10 mouse cellular contexts compared by ENCODE assay signal in genomic region chr8:88844370-88844769, GRCm38 (mm10).
DNase-seq lines count a peak whose midpoint lies in the region; ATAC-seq lines count a peak whose summit lies in the region.
"Had no signal": no experiment of that assay in that cellular context is flagged by ENCODE, and none has a peak within 500 bp of the region (broad histone marks: within the 10 kb centered on the region; RNA-seq: fewer than 3 reads in every experiment).

No protein-coding gene starts in this region.

- ATAC-seq in megakaryocyte-erythroid progenitor cell, adult 5-6 weeks (replicated peaks; ENCODE audit: low FRiP score, low TSS enrichment, poor library complexity, severe bottlenecking) = no peak
- ATAC-seq: lung, postnatal 0 days had no signal

- DNase-seq in cerebellum, postnatal 14 days = peak; percentile 53 to 68
- DNase-seq in cerebellum, adult 8-10 months = no peak
- peak; percentile 8 for DNase-seq in retina, postnatal 1 day
- no peak for DNase-seq in retina, embryonic 14.5 days (ENCODE audit: low spot score)
- peak; percentile 18 to 47 for DNase-seq in left cerebral cortex, postnatal 25 days (ENCODE audit: low spot score in 2 of 2)
- DNase-seq in embryo, embryonic 11 days = no peak
- DNase-seq in urinary bladder, postnatal 4 days (ENCODE audit: low spot score in 2 of 2) = no peak
- DNase-seq: adrenal gland, postnatal 25 days had no signal

- intact Hi-C loops in left cerebral cortex, postnatal 25 days (cut with DNase I) = no loop called here

Comparison
In these comparisons a context has a peak if more than half of its experiments do, and no peak if none do; other contexts are left out.
1. DNase-seq: peak in cerebellum, postnatal 14 days (2 of 2), retina, postnatal 1 day (single experiment) and left cerebral cortex, postnatal 25 days (2 of 2); none in cerebellum, adult 8-10 months (single experiment), retina, embryonic 14.5 days (single experiment), embryo, embryonic 11 days (single experiment) and urinary bladder, postnatal 4 days (0 of 2).